In genomic region chrX:20273854-20274253, GRCm38 (mm10) we compare ENCODE assay signal across 27 mouse cellular contexts.
"Had no signal": no experiment of that assay in that cellular context is flagged by ENCODE, and none has a peak within 500 bp of the region (broad histone marks: within the 10 kb centered on the region; RNA-seq: fewer than 3 reads in every experiment).

No protein-coding gene starts in this region.

- ATAC-seq: hindbrain, embryonic 16.5 days; intestine, embryonic 16.5 days had no signal

- H3K4me2 ChIP-seq: heart, embryonic 13.5 days; heart, embryonic 15.5 days; hindbrain, embryonic 12.5 days; hindbrain, embryonic 14.5 days; kidney, embryonic 15.5 days; limb, embryonic 13.5 days; limb, embryonic 15.5 days; liver, embryonic 11.5 days; liver, embryonic 13.5 days had no signal

- H3K4me1 ChIP-seq: heart, embryonic 10.5 days; heart, embryonic 13.5 days; heart, embryonic 15.5 days; hindbrain, embryonic 12.5 days; kidney, embryonic 15.5 days; limb, embryonic 13.5 days; limb, embryonic 15.5 days; liver, embryonic 13.5 days had no signal

- H3K9ac ChIP-seq: heart, embryonic 13.5 days; heart, embryonic 15.5 days; hindbrain, embryonic 12.5 days; hindbrain, embryonic 14.5 days; kidney, embryonic 15.5 days; limb, embryonic 13.5 days; limb, embryonic 15.5 days; liver, embryonic 13.5 days had no signal

- H3K4me3 ChIP-seq: gastrocnemius, adult 2 months; heart, embryonic 10.5 days; heart, embryonic 13.5 days; heart, embryonic 15.5 days; hindbrain, embryonic 12.5 days; kidney, embryonic 15.5 days; limb, embryonic 13.5 days; limb, embryonic 15.5 days; liver, embryonic 13.5 days had no signal

- DNase-seq: gastrocnemius, adult 2 months; gastrocnemius, postnatal 10 days; gastrocnemius, postnatal 25 days; heart, adult 11 months; heart, postnatal 14 days; heart, postnatal 36 days; kidney, adult 11 months; kidney, adult 2 months; kidney, adult 9 months; kidney, postnatal 14 days; kidney, postnatal 36 days; layer of hippocampus, adult 9-11 months; layer of hippocampus, postnatal 36 days; left cerebral cortex, postnatal 4 days; liver, embryonic 13.5 days had no signal

- H3K27ac ChIP-seq: gastrocnemius, adult 2 months; heart, embryonic 10.5 days; heart, embryonic 13.5 days; heart, embryonic 15.5 days; hindbrain, embryonic 12.5 days; hindbrain, embryonic 14.5 days; kidney, embryonic 15.5 days; kidney, postnatal 0 days; limb, embryonic 13.5 days; limb, embryonic 15.5 days; liver, embryonic 13.5 days had no signal

- H3K27me3 ChIP-seq: heart, embryonic 13.5 days; heart, embryonic 15.5 days; hindbrain, embryonic 12.5 days; kidney, embryonic 15.5 days; limb, embryonic 13.5 days; limb, embryonic 15.5 days; liver, embryonic 13.5 days had no signal

- H3K36me3 ChIP-seq: heart, embryonic 10.5 days; heart, embryonic 13.5 days; heart, embryonic 15.5 days; hindbrain, embryonic 12.5 days; kidney, embryonic 15.5 days; limb, embryonic 13.5 days; limb, embryonic 15.5 days; liver, embryonic 13.5 days had no signal

- H3K9me3 ChIP-seq: heart, embryonic 10.5 days; heart, embryonic 13.5 days; heart, embryonic 15.5 days; hindbrain, embryonic 12.5 days; kidney, embryonic 15.5 days; limb, embryonic 13.5 days; limb, embryonic 15.5 days; liver, embryonic 13.5 days had no signal
